Mouse (Mus musculus): ENCODE measurements around the gene Rhbdd1.

The Rhbdd1 gene

GRCm38 (mm10) chr1:82432919-82433648 is 116.8 kb downstream of the Rhbdd1 start:
- peak; percentile 61 for DNase-seq (ENCODE audit: low read depth, low spot score)

GRCm38 (mm10) chr1:82433649-82434005 is 117.4 kb downstream of the Rhbdd1 start:
- DNase-seq (ENCODE audit: low read depth, low spot score) = no peak

GRCm38 (mm10) chr1:82437273-82437672 is 121.0 kb downstream of the Rhbdd1 start:
- no peak for DNase-seq (ENCODE audit: low read depth, low spot score)

- no peak for DNase-seq (ENCODE audit: low read depth, low spot score)
Observed at GRCm38 (mm10) chr1:82440123-82440522, 123.9 kb downstream of the Rhbdd1 start.

- DNase-seq (ENCODE audit: low read depth, low spot score) = no peak
Observed at GRCm38 (mm10) chr1:82443517-82443916, 127.3 kb downstream of the Rhbdd1 start.

- DNase-seq (ENCODE audit: low read depth, low spot score) = no peak
Observed at GRCm38 (mm10) chr1:82446049-82446448, 129.8 kb downstream of the Rhbdd1 start.

- DNase-seq (ENCODE audit: low read depth, low spot score) = no peak
Observed at GRCm38 (mm10) chr1:82449851-82450250, 133.6 kb downstream of the Rhbdd1 start.

GRCm38 (mm10) chr1:82451927-82452651 is 135.8 kb downstream of the Rhbdd1 start:
- DNase-seq (ENCODE audit: low read depth, low spot score) = no peak

- DNase-seq (ENCODE audit: low read depth, low spot score) = no peak
Observed at GRCm38 (mm10) chr1:82454031-82454430, 137.8 kb downstream of the Rhbdd1 start.

GRCm38 (mm10) chr1:82459350-82459749 is 143.1 kb downstream of the Rhbdd1 start:
- DNase-seq (ENCODE audit: low read depth, low spot score) = no peak

GRCm38 (mm10) chr1:82459926-82460325 is 143.7 kb downstream of the Rhbdd1 start:
- no peak for DNase-seq (ENCODE audit: low read depth, low spot score)

- DNase-seq (ENCODE audit: low read depth, low spot score) = no peak
Observed at GRCm38 (mm10) chr1:82461041-82461440, 144.8 kb downstream of the Rhbdd1 start.

GRCm38 (mm10) chr1:82465321-82465853 is 149.1 kb downstream of the Rhbdd1 start:
- DNase-seq (ENCODE audit: low read depth, low spot score) = no peak

- DNase-seq (ENCODE audit: low read depth, low spot score) = no peak
Observed at GRCm38 (mm10) chr1:82468872-82469271, 152.6 kb downstream of the Rhbdd1 start.

- no peak for DNase-seq (ENCODE audit: low read depth, low spot score)
Observed at GRCm38 (mm10) chr1:82470516-82471225, 154.4 kb downstream of the Rhbdd1 start.

GRCm38 (mm10) chr1:82473467-82473866 is 157.2 kb downstream of the Rhbdd1 start:
- DNase-seq (ENCODE audit: low read depth, low spot score) = no peak

- DNase-seq (ENCODE audit: low read depth, low spot score) = no peak
Observed at GRCm38 (mm10) chr1:82474461-82474961, 158.3 kb downstream of the Rhbdd1 start.

- DNase-seq (ENCODE audit: low read depth, low spot score) = no peak
Observed at GRCm38 (mm10) chr1:82475254-82475653, 159.0 kb downstream of the Rhbdd1 start.

GRCm38 (mm10) chr1:82475821-82476220 is 159.6 kb downstream of the Rhbdd1 start:
- DNase-seq (ENCODE audit: low read depth, low spot score) = no peak

- peak; percentile 35 for DNase-seq (ENCODE audit: low read depth, low spot score)
Observed at GRCm38 (mm10) chr1:82476256-82476655, 160.0 kb downstream of the Rhbdd1 start.

GRCm38 (mm10) chr1:82476746-82477145 is 160.5 kb downstream of the Rhbdd1 start:
- no peak for DNase-seq (ENCODE audit: low read depth, low spot score)
